Mouse (Mus musculus) olfactory bulb, adult 2 months (tissue): ENCODE data around the gene Rbm34. TPM values are rescaled to one million over a fixed set of nuclear protein-coding genes. Genes with fewer than 3 reads are reported as not detected.
"Not testable (repeated sequence)": the region's sequence is repeated elsewhere in the genome, so short reads cannot be mapped to it uniquely, and the experiment has no call there.

Experiments
- H3K27ac ChIP-seq: fragments of 200-500 bp; 2 replicates; pipeline ENCODE4 v1.5.1; 2012; ENCODE audit warnings: low read depth, low read length; ENCODE audit not compliant: insufficient read depth
- H3K4me1 ChIP-seq: fragments of 200-500 bp; 2 replicates; pipeline ENCODE4 v1.6.1; 2012; ENCODE audit warnings: low read length; ENCODE audit not compliant: control insufficient read depth, insufficient read depth
- H3K4me3 ChIP-seq: fragments of 200-500 bp; 2 replicates; pipeline ENCODE4 v1.5.1; 2012; ENCODE audit warnings: mild to moderate bottlenecking, low read depth, low read length, moderate library complexity; ENCODE audit not compliant: insufficient read depth
- CTCF ChIP-seq: fragments of 200-500 bp; IDR thresholded peaks from 2 replicates; pipeline ENCODE4 v1.5.1; 2012; ENCODE audit warnings: low read depth, mild to moderate bottlenecking, low read length, moderate library complexity; ENCODE audit not compliant: insufficient read depth
- POLR2A ChIP-seq: fragments of 200-500 bp; IDR thresholded peaks from 2 replicates; pipeline ENCODE4 v1.6.1; 2012; ENCODE audit warnings: mild to moderate bottlenecking, low read depth, low read length, moderate library complexity; ENCODE audit not compliant: insufficient read depth
- WGBS: fragments of 180-500 bp; shearing (Covaris S2); methylation state at CpG from one replicate; pipeline ENCODE4 v1.1.7; 2018; 5-methylcytosine and 5-hydroxymethylcytosine counted together
- polyA plus RNA-seq: library from polyadenylated mRNA; stranded (reverse); fragments of >200 nt; gene quantifications from 2 replicates; pipeline ENCODE4 v1.2.4, GENCODE M21; 2012; ENCODE audit warnings: low replicate concordance; ENCODE audit not compliant: missing spikeins, insufficient read depth, insufficient read length

Rbm34 gene
- not detected in 2 replicates for polyA plus RNA-seq

GRCm38 (mm10) chr8:126970579-126971313 lies at the start of gene Rbm34:
Rbm34 (minus strand) TSS chr8:126971071.
- H3K27ac ChIP-seq: peak within 1 kb of the TSS; percentile 39; the same call in 1 of the 2 replicates
- WGBS: under 1% methylated on average over 50 of the region's 50 CpGs
- peak within 1 kb of the TSS; percentile 88 for H3K4me3 ChIP-seq
- TF ChIP-seq CTCF: no peak
- peak; percentile 86 for TF ChIP-seq POLR2A
- peaks cover 4% of the 10 kb centered on the region; the same call in 1 of the 2 replicates for H3K4me1 ChIP-seq

- H3K4me3 ChIP-seq: no peak overlapping the region
- H3K27ac ChIP-seq: no peak overlapping the region
- TF ChIP-seq POLR2A (no peak), CTCF (no peak)
- WGBS: 63% methylated on average over 9 of the region's 9 CpGs
- no peaks in the 10 kb centered on the region for H3K4me1 ChIP-seq
Observed at GRCm38 (mm10) chr8:127011668-127012067, 40.8 kb upstream of the Rbm34 start.

- Histone ChIP-seq H3K27ac (no peak overlapping the region), H3K4me1 (no peaks in the 10 kb centered on the region), H3K4me3 (no peak overlapping the region)
- TF ChIP-seq POLR2A (no peak), CTCF (no peak)
- WGBS: 71% methylated on average over 1 of the region's 1 CpGs
Observed at GRCm38 (mm10) chr8:126994506-126994905, 23.6 kb upstream of the Rbm34 start.

GRCm38 (mm10) chr8:126989363-126990153 lies 18.7 kb upstream of the Rbm34 start:
- 79% methylated on average over 5 of the region's 5 CpGs for WGBS
- no peak for TF ChIP-seq CTCF
- no peak for TF ChIP-seq POLR2A
- no peak overlapping the region for H3K27ac ChIP-seq
- H3K4me3 ChIP-seq: no peak overlapping the region
- H3K4me1 ChIP-seq: no peaks in the 10 kb centered on the region

GRCm38 (mm10) chr8:126988346-126989006 lies 17.6 kb upstream of the Rbm34 start:
- TF ChIP-seq CTCF: no peak
- TF ChIP-seq POLR2A: no peak
- Histone ChIP-seq H3K4me3 (no peak overlapping the region), H3K4me1 (no peaks in the 10 kb centered on the region), H3K27ac (no peak overlapping the region)
- 70% methylated on average over 16 of the region's 16 CpGs for WGBS

GRCm38 (mm10) chr8:126986495-126986894 lies 15.6 kb upstream of the Rbm34 start:
- H3K4me3 ChIP-seq: no peak overlapping the region
- WGBS: 3% methylated on average over 12 of the region's 12 CpGs
- no peaks in the 10 kb centered on the region for H3K4me1 ChIP-seq
- H3K27ac ChIP-seq: no peak overlapping the region
- TF ChIP-seq POLR2A (no peak), CTCF (peak; percentile 90)

- Histone ChIP-seq H3K27ac (no peak overlapping the region), H3K4me1 (no peaks in the 10 kb centered on the region), H3K4me3 (no peak overlapping the region)
- TF ChIP-seq CTCF (no peak), POLR2A (no peak)
- WGBS: 57% methylated on average over 5 of the region's 5 CpGs
Observed at GRCm38 (mm10) chr8:126980046-126980445, 9.2 kb upstream of the Rbm34 start.

- WGBS: 21% methylated on average over 27 of the region's 27 CpGs
- Histone ChIP-seq H3K4me3 (no peak overlapping the region), H3K4me1 (no peaks in the 10 kb centered on the region), H3K27ac (no peak overlapping the region)
- TF ChIP-seq POLR2A (no peak), CTCF (no peak)
Observed at GRCm38 (mm10) chr8:126979091-126979920, 8.4 kb upstream of the Rbm34 start.

- not testable (repeated sequence) for H3K27ac ChIP-seq, H3K4me1 ChIP-seq, H3K4me3 ChIP-seq
- WGBS: 32% methylated on average over 2 of the region's 3 CpGs
Observed at GRCm38 (mm10) chr8:126978535-126978934, 7.7 kb upstream of the Rbm34 start.
